Mouse (Mus musculus) testis, adult 2 months (tissue): ENCODE measurements at regions not wholly inside any gene's neighbourhood (a gene's known extent, or its start where the extent isn't known, plus 50 kb on each side); places are given as distances from the start of the nearest gene placed in this dataset.

Experiments used
- H3K27ac ChIP-seq: fragments of 200-500 bp; 2 replicates; pipeline ENCODE4 v1.5.1; 2012; ENCODE audit warnings: low read depth, low read length; ENCODE audit not compliant: control insufficient read depth, insufficient read depth
- H3K27me3 ChIP-seq: fragments of 200-500 bp; 2 replicates; pipeline ENCODE4 v1.6.1; 2012; ENCODE audit warnings: mild to moderate bottlenecking, low read length, moderate library complexity; ENCODE audit not compliant: control insufficient read depth, insufficient read depth
- H3K36me3 ChIP-seq: fragments of 200-500 bp; 2 replicates; pipeline ENCODE4 v1.6.1; 2012; ENCODE audit warnings: mild to moderate bottlenecking, low read length; ENCODE audit not compliant: control insufficient read depth, insufficient read depth
- H3K4me1 ChIP-seq: fragments of 200-500 bp; 2 replicates; pipeline ENCODE4 v1.6.1; 2012; ENCODE audit warnings: low read length; ENCODE audit not compliant: control insufficient read depth, insufficient read depth
- H3K4me3 ChIP-seq: fragments of 200-500 bp; 2 replicates; pipeline ENCODE4 v1.5.1; 2012; ENCODE audit warnings: low read depth, mild to moderate bottlenecking, low read length, moderate library complexity, mixed read lengths; ENCODE audit not compliant: control insufficient read depth
- CTCF ChIP-seq: fragments of 200-500 bp; IDR thresholded peaks from 2 replicates; pipeline ENCODE4 v1.5.1; 2012; ENCODE audit warnings: low read depth, mild to moderate bottlenecking, inconsistent platforms, low read length, moderate library complexity; ENCODE audit not compliant: control insufficient read depth, insufficient read depth, insufficient replicate concordance
- POLR2A ChIP-seq: fragments of 200-500 bp; IDR thresholded peaks from 2 replicates; pipeline ENCODE4 v1.6.1; 2012; ENCODE audit warnings: low read depth, mild to moderate bottlenecking, inconsistent platforms, low read length, moderate library complexity; ENCODE audit not compliant: control insufficient read depth

DNA sequence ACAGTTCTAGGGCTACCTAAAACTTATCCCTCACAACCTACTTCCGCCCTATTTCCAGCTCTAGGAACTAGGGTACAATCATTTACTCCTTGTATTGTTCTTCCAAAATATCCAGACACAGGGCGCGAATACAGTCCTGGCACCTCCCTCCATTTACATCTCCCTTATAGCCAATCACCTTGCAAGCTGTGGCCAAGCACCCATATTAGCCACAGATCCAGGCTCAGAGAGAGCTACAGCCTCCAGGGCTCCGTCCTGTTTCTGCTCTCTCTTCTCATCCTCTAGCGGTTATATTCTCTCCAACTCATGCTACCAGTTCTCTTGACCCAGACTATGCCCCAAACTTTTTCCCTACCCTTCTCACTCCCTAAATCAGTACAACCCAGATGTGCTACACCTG is 352.9 kb upstream of the Rarb start:
- peak overlapping the region; percentile 80 for H3K4me3 ChIP-seq
- peaks cover 8% of the 10 kb centered on the region for H3K4me1 ChIP-seq
- H3K36me3 ChIP-seq: no peaks in the 10 kb centered on the region
- no peak for TF ChIP-seq POLR2A
- TF ChIP-seq CTCF: no peak
- H3K27ac ChIP-seq: no peak overlapping the region
- H3K27me3 ChIP-seq: no peaks in the 10 kb centered on the region

DNA sequence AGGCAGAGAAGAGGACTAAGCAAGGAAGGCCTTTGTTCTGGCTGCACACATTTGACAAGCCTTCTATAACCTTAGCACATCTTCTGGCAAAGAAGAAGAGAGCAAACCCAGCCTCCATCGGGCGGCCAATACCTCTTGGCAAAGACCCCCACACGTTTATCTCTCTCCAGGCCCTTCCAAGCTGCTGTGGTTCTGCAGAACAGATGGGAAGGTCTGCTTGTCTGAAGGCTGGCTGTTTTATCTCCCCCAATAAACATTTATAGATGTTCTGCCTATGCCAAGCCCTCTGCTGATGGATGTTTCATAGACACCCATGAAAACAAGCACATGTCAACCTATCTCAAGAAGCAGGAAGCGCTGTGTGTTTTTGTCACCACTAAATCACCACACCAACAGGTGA is 339.4 kb upstream of the Rarb start:
- H3K36me3 ChIP-seq: no peaks in the 10 kb centered on the region
- no peak overlapping the region for H3K4me3 ChIP-seq
- no peak for TF ChIP-seq CTCF
- TF ChIP-seq POLR2A: no peak
- no peak overlapping the region for H3K27ac ChIP-seq
- no peaks in the 10 kb centered on the region for H3K4me1 ChIP-seq
- H3K27me3 ChIP-seq: no peaks in the 10 kb centered on the region

DNA sequence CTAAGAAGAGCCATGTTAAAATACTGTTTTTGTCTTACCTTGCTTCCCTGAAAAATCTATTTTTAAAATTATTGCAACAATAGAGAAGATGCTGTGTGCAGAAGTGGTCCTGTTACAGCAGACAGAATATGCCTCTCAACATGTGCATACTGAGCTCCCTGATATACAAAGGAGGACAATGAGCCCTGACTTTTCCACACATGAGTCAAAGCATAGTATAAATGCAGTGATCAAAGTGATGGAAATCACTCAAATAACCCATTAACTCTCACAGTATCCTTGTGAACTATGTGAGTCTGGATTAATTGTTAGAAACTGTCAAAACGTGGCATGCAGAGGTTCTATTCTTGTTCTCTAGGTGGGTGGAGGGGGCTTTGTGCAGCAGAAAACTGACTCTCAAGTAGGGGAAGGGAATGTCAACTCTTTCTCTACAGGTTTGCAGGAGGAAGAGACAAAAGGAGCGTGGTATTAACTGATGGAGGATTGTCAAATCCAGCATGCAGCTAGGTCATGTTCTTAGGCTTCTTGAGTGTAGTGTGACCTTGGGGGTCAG is 337.5 kb upstream of the Rarb start:
- H3K27me3 ChIP-seq: no peaks in the 10 kb centered on the region
- H3K4me1 ChIP-seq: no peaks in the 10 kb centered on the region
- H3K36me3 ChIP-seq: no peaks in the 10 kb centered on the region
- no peak overlapping the region for H3K4me3 ChIP-seq
- H3K27ac ChIP-seq: no peak overlapping the region
- no peak for TF ChIP-seq POLR2A

DNA sequence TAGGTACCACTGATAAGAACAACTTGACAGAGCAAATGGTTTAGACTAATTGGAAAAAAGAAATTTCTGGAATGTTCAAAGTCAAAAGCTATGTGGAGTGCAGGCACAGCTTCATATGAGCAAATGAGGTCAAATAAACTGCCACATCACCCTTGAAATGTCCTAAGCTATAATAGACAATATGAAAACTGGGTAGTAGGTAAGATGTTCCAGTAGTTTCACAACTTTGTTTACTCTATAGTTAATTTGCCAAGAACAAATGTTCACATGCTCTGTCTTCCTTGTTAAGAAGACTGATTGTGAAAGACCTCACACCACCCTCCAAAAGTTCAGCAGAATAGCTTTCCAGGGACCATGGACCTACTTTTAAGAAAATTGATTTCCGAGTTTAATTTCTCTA is 301.7 kb upstream of the Rarb start:
- no peaks in the 10 kb centered on the region for H3K4me1 ChIP-seq
- H3K36me3 ChIP-seq: no peaks in the 10 kb centered on the region
- no peaks in the 10 kb centered on the region for H3K27me3 ChIP-seq
- TF ChIP-seq POLR2A (no peak), CTCF (no peak)
- no peak overlapping the region for H3K4me3 ChIP-seq
- no peak overlapping the region for H3K27ac ChIP-seq

DNA sequence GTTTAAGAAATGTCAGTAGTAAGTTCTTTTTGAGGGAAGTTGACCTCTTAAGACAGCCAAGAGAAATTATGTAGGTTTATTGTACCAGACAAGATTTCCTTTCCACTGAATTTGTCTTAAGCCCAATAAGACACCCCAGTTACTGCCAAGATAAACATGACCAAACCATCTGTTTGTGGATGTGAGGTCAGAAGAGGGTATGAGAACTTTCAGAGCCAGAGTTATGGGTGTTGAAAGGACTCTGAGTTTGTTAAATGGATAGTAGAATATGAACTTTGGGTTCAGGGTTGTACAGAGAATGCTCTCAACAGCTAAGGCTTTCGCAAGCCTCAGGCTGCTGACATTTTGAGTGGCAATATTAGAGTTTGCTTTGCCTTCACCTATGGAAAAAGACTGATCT is 287.7 kb upstream of the Rarb start:
- Histone ChIP-seq H3K4me3 (no peak overlapping the region), H3K36me3 (no peaks in the 10 kb centered on the region), H3K27me3 (no peaks in the 10 kb centered on the region), H3K27ac (no peak overlapping the region), H3K4me1 (peaks cover 4% of the 10 kb centered on the region; the same call in 1 of the 2 replicates)
- TF ChIP-seq CTCF (no peak), POLR2A (no peak)

DNA sequence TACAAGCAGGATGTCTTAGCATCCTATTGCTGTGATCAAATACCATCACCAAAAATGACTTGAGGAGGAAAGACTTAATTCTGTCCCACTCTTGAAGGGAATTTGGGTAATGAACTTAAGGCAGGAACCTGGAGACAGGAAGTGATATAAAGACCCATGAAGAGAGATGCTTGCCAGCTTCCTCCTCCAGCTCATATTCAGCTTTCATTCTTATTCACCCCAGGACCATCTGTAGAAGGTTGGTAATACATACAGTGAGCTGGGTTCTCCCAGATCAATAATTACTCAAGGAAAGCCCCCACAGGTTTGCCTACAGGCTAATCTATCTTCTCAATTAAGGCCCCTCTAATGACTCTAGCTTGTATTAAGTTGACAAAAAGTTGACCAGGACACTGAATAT is 283.5 kb upstream of the Rarb start:
- peaks cover 4% of the 10 kb centered on the region; the same call in 1 of the 2 replicates for H3K4me1 ChIP-seq
- H3K36me3 ChIP-seq: no peaks in the 10 kb centered on the region
- TF ChIP-seq CTCF (no peak), POLR2A (no peak)

DNA sequence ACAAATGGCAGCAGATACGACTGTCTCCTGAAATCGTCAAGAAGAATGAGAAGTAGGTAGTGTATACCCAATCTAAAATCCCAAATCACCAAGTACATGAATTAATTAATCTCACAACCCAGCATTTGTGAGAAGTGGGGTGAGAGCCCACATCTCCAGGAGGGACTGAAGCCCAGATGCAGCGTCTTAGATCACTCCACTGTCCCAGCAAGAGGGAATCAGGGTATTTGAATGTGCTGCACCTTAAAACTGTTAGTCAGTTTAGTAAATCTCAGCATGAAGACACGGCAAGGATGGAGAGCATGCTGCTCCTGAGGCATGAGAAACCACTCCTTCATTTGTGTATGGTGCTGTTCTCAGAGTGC is 271.6 kb upstream of the Rarb start:
- Histone ChIP-seq H3K4me3 (no peak overlapping the region), H3K4me1 (no peaks in the 10 kb centered on the region), H3K27me3 (no peaks in the 10 kb centered on the region), H3K36me3 (no peaks in the 10 kb centered on the region), H3K27ac (no peak overlapping the region)
- TF ChIP-seq POLR2A: no peak
- no peak for TF ChIP-seq CTCF

More for the DNA sequence above, 283.5 kb upstream of the Rarb start:
- Histone ChIP-seq H3K4me3 (no peak overlapping the region), H3K27me3 (no peaks in the 10 kb centered on the region), H3K27ac (no peak overlapping the region)
